Mouse (Mus musculus) MEL-GATA-1-ER (cell line): ENCODE results near the gene Usp7.
"Not testable (repeated sequence)": the region's sequence is repeated elsewhere in the genome, so short reads cannot be mapped to it uniquely, and the experiment has no call there.

Experiments
- DNase-seq: peaks from one replicate; pipeline ENCODE4 v3.0.0-alpha.2; 2012; ENCODE audit warnings: low read depth; ENCODE audit errors: extremely low read depth

The Usp7 gene

DNA sequence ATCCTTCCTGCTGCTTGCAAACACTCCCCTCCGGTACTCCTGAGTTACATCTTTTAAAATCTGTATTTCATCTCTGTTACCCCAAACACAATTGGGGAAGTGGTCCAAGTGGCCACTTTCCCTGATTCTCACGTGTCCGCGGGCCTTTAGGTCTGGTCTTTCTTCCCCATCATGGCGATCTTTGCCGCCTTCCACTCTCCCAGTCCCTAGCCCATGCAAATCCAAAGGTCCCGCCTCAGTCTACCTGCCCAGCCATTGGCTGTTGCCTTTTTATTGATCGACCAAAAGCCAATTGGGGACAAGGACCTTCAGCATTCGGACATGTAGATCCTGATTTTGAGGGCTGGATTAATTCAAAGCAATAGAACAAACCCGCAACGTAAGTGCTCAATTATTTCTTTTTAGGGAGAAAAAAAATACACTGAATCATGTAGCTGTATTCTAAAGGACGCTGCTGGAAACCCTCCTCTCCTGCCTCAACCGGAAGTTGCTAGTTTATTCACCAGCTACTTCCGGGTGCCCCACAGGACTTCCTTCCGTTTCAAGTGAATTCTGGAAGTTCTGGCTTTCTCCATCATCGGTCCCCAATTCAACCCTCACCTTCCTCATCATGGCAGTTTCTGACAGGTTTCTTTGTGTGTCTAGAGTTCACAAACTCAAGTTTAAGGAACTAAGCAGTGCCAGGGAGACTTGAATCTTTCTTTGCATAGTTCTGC lies 8.8 kb downstream of the Usp7 start:
- no peak for DNase-seq

- no peak for DNase-seq
Observed at GRCm38 (mm10) chr16:8781660-8782059, 10.4 kb downstream of the Usp7 start.

- peak; percentile 63 for DNase-seq
Observed at GRCm38 (mm10) chr16:8781191-8781590, 10.9 kb downstream of the Usp7 start.

- DNase-seq = no peak
Observed at GRCm38 (mm10) chr16:8780187-8780586, 11.9 kb downstream of the Usp7 start.

DNA sequence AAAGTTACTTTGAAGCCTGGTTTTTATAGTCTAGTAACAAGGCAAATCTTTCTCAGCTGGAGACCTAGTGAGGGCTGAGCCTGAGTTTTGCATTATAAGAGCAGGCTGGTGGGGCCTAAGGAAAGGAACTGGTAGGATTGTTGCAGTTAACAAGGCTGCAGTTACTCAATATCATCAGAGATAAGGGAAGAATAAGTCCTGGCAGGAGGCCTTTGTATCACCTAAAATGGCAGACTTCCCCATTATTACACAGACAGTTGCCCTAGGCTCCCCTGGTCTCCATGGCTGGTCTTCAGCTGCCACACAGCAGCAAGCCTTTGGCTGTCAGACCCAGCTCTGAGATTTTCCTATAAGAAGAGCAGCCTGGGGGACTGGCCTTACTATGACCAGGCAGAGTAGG lies 13.4 kb downstream of the Usp7 start:
- DNase-seq = peak; percentile 58

DNA sequence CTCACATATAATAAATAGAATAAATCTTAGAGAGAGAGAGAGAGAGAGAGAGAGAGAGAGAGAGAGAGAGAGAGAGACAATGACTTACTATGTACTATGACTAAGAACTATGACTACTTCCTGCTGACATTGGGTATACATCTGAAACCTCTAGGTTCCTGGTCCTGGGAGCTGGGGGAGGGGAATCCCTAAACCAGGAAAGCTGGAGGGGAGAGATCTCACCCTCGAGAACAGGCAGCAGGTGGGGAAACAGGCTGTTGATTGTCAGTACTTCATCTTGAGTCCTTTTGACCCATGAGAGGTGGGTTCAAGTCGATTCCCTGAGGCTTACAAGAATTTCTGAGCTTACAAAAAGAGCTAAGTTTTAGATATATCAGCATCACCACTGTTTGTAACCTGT lies 14.9 kb downstream of the Usp7 start:
- no peak for DNase-seq

GRCm38 (mm10) chr16:8776634-8777033 lies 15.5 kb downstream of the Usp7 start:
- no peak for DNase-seq

GRCm38 (mm10) chr16:8771086-8771485 lies 21.0 kb downstream of the Usp7 start:
- no peak for DNase-seq

DNA sequence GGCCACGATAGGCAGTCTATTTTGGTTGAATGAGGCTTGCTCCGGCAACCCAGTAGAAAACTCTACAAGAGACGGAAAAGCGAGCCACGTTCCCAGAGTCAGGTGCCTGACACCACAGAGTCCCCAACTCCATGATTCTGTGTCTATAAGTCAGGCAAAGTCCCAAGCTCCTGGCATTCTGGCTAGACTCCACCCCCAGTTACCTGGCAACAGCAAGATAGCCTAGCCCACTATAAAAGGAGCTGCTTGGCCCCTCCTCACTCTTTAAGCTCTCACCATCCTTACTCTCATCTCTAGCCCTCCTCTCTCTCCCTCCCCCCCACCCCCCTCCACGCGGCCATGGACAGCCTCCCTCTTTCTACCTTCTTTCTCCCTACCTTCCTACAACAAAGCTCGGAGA lies 21.8 kb downstream of the Usp7 start:
- not testable (repeated sequence) for DNase-seq

DNA sequence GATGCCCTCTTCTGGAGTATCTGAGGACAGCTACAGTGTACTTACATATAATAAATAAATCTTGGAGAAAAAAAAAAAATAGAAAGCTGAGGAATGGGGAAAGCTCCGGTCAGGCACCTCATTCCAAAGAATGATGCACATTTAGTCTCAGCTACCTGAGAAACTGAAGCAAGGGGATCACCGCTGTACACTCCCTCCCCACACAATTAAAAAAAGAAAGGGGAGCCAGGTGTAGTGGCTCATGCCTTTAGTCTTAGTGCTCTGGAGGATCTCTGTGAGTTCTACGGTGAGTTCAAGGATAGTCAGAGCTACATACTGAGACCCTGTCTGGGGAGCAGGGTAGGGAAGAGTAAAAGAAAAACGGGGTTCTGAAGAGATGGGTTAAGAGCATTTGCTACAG lies 22.6 kb downstream of the Usp7 start:
- peak; percentile 51 for DNase-seq

- peak; percentile 76 for DNase-seq
Observed at GRCm38 (mm10) chr16:8769065-8769464, 23.0 kb downstream of the Usp7 start.

- DNase-seq = no peak
Observed at GRCm38 (mm10) chr16:8768588-8768987, 23.5 kb downstream of the Usp7 start.

DNA sequence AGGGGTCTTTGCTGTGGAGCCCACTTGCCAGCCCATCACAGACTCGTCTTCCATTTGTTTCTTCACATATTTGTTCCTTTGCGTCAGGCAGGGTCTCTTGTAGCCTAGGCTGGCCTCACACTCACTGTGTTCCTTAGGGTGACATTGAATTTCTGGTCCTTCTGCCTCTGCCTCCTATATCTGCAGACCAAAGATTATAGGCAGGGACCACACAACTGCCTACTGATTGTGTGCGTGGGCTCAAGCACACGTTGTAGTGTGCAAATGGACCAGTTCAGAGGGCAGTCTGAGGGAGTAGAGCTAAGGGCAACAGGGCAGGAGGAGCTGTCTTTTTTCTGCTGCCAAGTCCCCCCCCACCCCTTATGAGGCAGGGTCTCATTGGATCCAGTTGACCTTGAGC lies 24.0 kb downstream of the Usp7 start:
- DNase-seq = no peak

GRCm38 (mm10) chr16:8767133-8768052 lies 24.7 kb downstream of the Usp7 start:
- no peak for DNase-seq

DNA sequence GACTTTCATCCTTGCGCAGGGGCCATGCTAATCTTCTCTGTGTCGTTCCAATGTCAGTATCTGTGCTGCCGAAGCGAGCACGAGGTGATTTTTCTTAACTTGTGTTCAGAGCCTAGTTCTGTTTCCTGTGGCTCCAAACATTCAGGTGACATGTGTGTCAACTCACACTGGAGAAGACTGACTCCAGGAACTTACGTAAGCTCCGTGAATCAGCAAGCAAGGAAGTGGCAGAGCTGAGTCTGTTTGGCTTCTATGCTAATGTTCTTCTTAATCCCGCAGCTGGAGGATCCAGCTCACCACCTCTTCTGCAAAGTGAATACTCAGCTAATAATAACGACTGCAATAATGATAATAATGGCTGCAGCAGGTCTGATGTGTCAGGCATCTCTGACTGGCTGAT lies 25.9 kb downstream of the Usp7 start:
- DNase-seq = no peak

DNA sequence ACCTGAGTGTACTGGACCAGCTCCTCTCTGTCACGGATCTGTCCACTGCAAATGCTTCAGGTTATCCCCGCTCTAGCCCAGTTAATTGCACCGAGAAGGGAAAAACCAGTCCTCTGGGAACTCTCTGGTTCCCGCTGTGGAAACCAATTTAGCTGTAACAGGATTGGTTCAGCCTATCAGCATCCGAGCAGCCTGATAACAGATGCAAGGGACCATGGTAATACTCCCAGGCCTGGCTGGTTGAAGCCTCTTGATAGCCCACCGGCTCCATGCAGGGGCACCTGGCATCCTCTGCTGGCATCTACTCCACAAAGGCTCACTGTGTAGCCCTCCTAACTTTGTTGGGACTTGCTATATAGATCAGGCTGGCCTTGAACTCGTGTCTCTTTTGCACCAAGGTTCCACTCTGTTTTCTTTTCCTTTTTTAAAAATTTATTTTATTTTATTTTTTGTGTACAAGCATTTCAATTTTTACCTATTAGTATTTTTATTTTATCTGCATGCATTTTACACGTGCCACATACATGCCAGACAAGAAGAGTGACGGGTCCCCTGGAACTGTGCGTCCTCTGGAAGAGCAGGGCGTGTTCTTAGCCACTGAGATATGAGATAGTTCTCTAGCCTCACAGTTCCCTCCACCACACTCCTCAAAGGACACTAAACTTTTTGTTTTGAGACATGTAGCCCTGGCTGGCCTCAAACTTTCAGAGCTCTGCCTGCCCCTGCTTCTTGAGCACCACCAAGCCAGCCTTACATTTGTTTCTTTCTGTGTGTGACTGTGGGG lies 27.8 kb downstream of the Usp7 start:
- DNase-seq = no peak

GRCm38 (mm10) chr16:8763028-8763427 lies 29.1 kb downstream of the Usp7 start:
- DNase-seq = no peak

- DNase-seq = no peak
Observed at GRCm38 (mm10) chr16:8761894-8762293, 30.2 kb downstream of the Usp7 start.

- no peak for DNase-seq
Observed at GRCm38 (mm10) chr16:8761005-8761404, 31.1 kb downstream of the Usp7 start.

- DNase-seq = no peak
Observed at GRCm38 (mm10) chr16:8758979-8759378, 33.1 kb downstream of the Usp7 start.

- DNase-seq = no peak
Observed at GRCm38 (mm10) chr16:8758193-8758592, 33.9 kb downstream of the Usp7 start.

GRCm38 (mm10) chr16:8757586-8757985 lies 34.5 kb downstream of the Usp7 start:
- DNase-seq = not testable (repeated sequence)
